Mouse (Mus musculus): ENCODE data around the gene Cldn7. TPM values are rescaled to one million over a fixed set of nuclear protein-coding genes. Genes with fewer than 3 reads are reported as not detected.
"Not testable (repeated sequence)": the region's sequence is repeated elsewhere in the genome, so short reads cannot be mapped to it uniquely, and the experiment has no call there.

The Cldn7 gene
- 397 and 438 TPM in 2 replicates for polyA plus RNA-seq (2015; fragmentation: Nextera tagmentation; extraction: Ambion mirVana)

DNA sequence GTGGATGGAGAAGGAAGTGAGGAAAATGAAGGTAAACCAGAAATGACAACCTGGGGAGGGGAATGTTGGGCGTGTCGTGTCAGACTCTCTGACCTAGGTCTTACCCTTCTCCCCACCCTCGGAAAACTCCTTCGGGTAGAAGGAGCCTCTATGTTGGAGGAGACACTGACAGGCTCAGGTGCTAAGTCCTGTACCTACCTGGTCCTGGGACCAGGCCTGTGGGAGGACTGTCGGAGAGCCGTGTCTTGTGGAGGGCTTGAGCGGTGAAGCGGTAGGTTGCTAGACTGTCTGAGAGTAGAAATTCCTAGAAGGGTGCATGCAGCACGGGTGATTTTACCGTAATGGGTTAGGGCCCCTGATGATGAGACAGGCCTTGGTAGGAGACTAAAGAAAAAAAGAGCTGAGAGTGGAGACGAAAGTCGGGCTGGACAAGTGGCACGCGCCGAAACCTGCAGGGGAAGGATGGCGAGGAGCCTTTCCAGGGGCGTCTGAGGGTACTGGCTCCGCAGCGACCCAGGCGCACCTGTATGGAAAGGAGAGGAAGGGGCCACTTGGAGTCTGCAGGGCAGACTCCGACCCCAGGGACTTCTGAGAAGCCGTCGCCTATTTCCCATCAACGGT is at the start of gene Cldn7:
Gene Cldn7, plus strand, starts transcription at position 130 of the 621 bp plus-strand sequence.
- peak within 1 kb of the TSS; percentile 79 for H3K9ac ChIP-seq (ENCODE audit: low read length)
- no peak for ATAC-seq (ENCODE audit: insufficient read depth, low FRiP score)
- H3K9me3 ChIP-seq (replicated peaks; ENCODE audit: control insufficient read depth, low read length), result no peaks in the 10 kb centered on the region
- WGBS, result 8% methylated on average over 24 of the region's 24 CpGs
- H3K36me3 ChIP-seq (ENCODE audit: control insufficient read depth, insufficient read depth, low read length), result no peaks in the 10 kb centered on the region
- peaks cover 39% of the 10 kb centered on the region for H3K27me3 ChIP-seq (ENCODE audit: control insufficient read depth, insufficient read depth, low read length)
- H3K4me1 ChIP-seq (ENCODE audit: control insufficient read depth, insufficient read depth, low read length), result no peaks in the 10 kb centered on the region
- peak within 1 kb of the TSS; percentile 57 for H3K4me2 ChIP-seq (ENCODE audit: low read depth, low read length)
- peak within 1 kb of the TSS; percentile 57 for H3K4me3 ChIP-seq (replicated peaks; ENCODE audit: low read length)
- H3K27ac ChIP-seq (ENCODE audit: low read length), result peak within 1 kb of the TSS; percentile 92

- no peak for ATAC-seq (ENCODE audit: insufficient read depth, low FRiP score)
- Histone ChIP-seq H3K27me3 (ENCODE audit: control insufficient read depth, insufficient read depth, low read length) (no peaks in the 10 kb centered on the region), H3K4me2 (ENCODE audit: low read depth, low read length) (peak overlapping the region; percentile 93), H3K9me3 (replicated peaks; ENCODE audit: control insufficient read depth, low read length) (no peaks in the 10 kb centered on the region), H3K36me3 (ENCODE audit: control insufficient read depth, insufficient read depth, low read length) (peaks cover 35% of the 10 kb centered on the region), H3K27ac (ENCODE audit: low read length) (no peak overlapping the region), H3K9ac (ENCODE audit: low read length) (peak overlapping the region; percentile 95), H3K4me1 (ENCODE audit: control insufficient read depth, insufficient read depth, low read length) (peaks cover 36% of the 10 kb centered on the region), H3K4me3 (replicated peaks; ENCODE audit: low read length) (peak overlapping the region; percentile 95)
- WGBS, result 37% methylated on average over 9 of the region's 9 CpGs
These were observed 49.6 kb upstream of the Cldn7 start for GRCm38 (mm10) chr11:69914917-69915430.

DNA sequence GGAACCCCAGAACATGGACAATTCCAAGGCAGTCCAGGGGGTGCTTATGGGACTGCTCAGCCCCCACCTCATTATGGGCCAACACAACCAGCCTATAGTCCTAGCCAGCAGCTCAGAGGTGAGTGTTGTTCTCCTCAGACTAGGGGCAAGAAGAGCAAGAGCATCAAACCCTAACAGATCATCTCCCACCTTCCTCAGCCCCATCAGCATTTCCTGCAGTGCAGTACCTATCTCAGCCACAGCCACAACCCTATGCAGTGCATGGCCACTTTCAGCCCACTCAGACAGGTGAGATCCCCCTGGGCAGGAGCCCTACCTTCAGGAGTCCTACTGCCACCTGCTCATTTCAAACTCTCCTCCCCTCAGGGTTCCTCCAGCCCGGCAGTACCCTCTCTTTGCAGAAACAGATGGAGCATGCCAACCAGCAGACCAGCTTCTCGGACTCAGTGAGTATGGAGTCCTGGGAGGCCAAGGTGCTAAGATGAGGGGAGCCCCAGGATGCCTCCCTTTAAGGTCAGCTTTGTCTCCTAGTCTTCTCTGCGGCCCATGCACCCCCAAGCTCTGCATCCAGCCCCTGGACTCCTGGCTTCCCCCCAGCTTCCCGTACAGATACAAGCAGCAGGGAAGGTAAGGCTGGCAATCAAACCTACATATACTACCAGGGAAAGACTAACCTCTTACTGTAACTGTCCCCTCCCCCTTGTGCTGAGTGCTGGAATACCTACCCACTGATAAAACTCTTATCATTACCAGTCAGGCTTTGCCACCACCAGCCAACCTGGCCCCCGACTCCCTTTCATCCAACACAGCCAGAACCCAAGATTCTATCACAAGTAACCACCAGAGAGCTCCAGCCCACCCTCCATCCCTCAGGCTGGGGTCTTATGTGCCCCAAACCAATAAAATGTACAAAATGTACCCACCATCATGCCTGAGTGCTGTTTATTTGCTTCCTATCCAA is 48.6 kb upstream of the Cldn7 start:
- H3K4me1 ChIP-seq (ENCODE audit: control insufficient read depth, insufficient read depth, low read length), result peaks cover 36% of the 10 kb centered on the region
- no peaks in the 10 kb centered on the region for H3K27me3 ChIP-seq (ENCODE audit: control insufficient read depth, insufficient read depth, low read length)
- no peaks in the 10 kb centered on the region for H3K9me3 ChIP-seq (replicated peaks; ENCODE audit: control insufficient read depth, low read length)
- WGBS, result 54% methylated on average over 5 of the region's 5 CpGs
- no peak for ATAC-seq (ENCODE audit: insufficient read depth, low FRiP score)
- H3K27ac ChIP-seq (ENCODE audit: low read length), result no peak overlapping the region
- H3K36me3 ChIP-seq (ENCODE audit: control insufficient read depth, insufficient read depth, low read length), result peaks cover 35% of the 10 kb centered on the region
- H3K4me2 ChIP-seq (ENCODE audit: low read depth, low read length), result no peak overlapping the region; the same call in 1 of the 2 replicates
- no peak overlapping the region; the same call in 1 of the 2 replicates for H3K9ac ChIP-seq (ENCODE audit: low read length)
- 0 out of 2 replicates have a peak overlapping the region, but pooled peaks have one; percentile 95 for H3K4me3 ChIP-seq (replicated peaks; ENCODE audit: low read length)

DNA sequence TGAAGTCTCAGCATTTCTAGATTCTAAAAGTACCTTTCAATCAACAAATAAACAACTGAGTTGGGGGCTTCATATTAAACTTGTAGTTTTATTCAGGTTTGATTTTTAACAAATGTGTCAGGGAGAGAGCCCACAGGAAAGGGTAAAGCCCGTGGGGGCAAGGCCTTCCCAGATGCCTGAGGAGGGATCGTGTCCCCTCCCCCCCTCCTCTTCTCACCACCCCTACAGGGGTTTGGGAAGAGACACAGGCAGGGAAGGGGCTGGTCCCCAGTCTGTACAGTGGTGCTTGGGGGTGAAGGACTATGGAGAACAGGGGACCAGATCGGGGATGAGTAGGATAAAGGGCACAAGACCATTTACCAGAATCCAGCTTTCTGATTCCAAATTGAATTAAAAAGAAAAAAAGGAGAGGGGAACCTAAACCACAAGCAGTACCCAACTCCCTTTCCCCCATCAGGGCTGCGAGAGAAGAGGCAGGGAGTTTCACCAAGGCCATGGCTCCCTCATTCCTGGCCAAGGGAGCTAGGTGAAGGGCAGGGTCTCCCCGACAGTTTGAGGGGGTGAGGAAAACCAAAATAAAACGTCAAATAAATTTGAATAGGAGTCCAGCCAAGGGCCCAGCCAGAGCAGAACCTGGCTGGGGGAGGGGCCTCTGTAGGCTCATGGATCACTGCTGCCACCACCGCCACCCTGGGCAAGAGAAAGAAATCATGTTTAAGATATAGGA is 47.8 kb upstream of the Cldn7 start:
- not testable (repeated sequence) for H3K27ac ChIP-seq (ENCODE audit: low read length); H3K4me2 ChIP-seq (ENCODE audit: low read depth, low read length); H3K27me3 ChIP-seq (ENCODE audit: control insufficient read depth, insufficient read depth, low read length); H3K9ac ChIP-seq (ENCODE audit: low read length); ATAC-seq (ENCODE audit: insufficient read depth, low FRiP score); H3K9me3 ChIP-seq (replicated peaks; ENCODE audit: control insufficient read depth, low read length); H3K4me3 ChIP-seq (replicated peaks; ENCODE audit: low read length)
- Histone ChIP-seq H3K4me1 (ENCODE audit: control insufficient read depth, insufficient read depth, low read length) (peaks cover 36% of the 10 kb centered on the region), H3K36me3 (ENCODE audit: control insufficient read depth, insufficient read depth, low read length) (peaks cover 28% of the 10 kb centered on the region)
- 52% methylated on average over 7 of the region's 7 CpGs for WGBS

- Histone ChIP-seq H3K4me3 (replicated peaks; ENCODE audit: low read length) (no peak overlapping the region), H3K36me3 (ENCODE audit: control insufficient read depth, insufficient read depth, low read length) (peaks cover 23% of the 10 kb centered on the region), H3K4me1 (ENCODE audit: control insufficient read depth, insufficient read depth, low read length) (peaks cover 39% of the 10 kb centered on the region), H3K27me3 (ENCODE audit: control insufficient read depth, insufficient read depth, low read length) (no peaks in the 10 kb centered on the region), H3K9me3 (replicated peaks; ENCODE audit: control insufficient read depth, low read length) (no peaks in the 10 kb centered on the region), H3K9ac (ENCODE audit: low read length) (no peak overlapping the region), H3K4me2 (ENCODE audit: low read depth, low read length) (no peak overlapping the region), H3K27ac (ENCODE audit: low read length) (no peak overlapping the region)
- no peak for ATAC-seq (ENCODE audit: insufficient read depth, low FRiP score)
- 78% methylated on average over 8 of the region's 8 CpGs for WGBS
These were observed 47.1 kb upstream of the Cldn7 start for GRCm38 (mm10) chr11:69917379-69917948.

DNA sequence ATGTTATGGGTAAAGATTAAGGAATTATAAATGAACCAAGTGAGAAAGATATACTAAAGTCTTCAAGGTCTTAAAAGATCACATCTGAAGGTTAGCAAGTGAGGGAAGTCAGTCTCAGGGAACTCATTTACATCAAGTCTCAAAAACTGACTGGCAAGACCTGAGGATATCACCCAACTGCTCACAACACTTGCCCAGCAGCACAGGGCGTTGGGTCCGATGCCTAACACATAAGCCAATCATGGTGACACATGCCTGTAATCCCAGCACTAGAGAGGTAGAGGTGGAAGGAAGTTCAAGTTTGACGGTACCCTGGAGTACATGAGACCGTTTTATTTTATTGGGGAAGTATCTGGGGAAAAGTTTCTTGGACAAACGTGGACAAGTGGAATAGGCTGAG is 46.5 kb upstream of the Cldn7 start:
- Histone ChIP-seq H3K27me3 (ENCODE audit: control insufficient read depth, insufficient read depth, low read length) (no peaks in the 10 kb centered on the region), H3K9me3 (replicated peaks; ENCODE audit: control insufficient read depth, low read length) (no peaks in the 10 kb centered on the region), H3K4me3 (replicated peaks; ENCODE audit: low read length) (no peak overlapping the region), H3K27ac (ENCODE audit: low read length) (no peak overlapping the region), H3K4me2 (ENCODE audit: low read depth, low read length) (no peak overlapping the region), H3K4me1 (ENCODE audit: control insufficient read depth, insufficient read depth, low read length) (peaks cover 41% of the 10 kb centered on the region), H3K9ac (ENCODE audit: low read length) (no peak overlapping the region), H3K36me3 (ENCODE audit: control insufficient read depth, insufficient read depth, low read length) (peaks cover 23% of the 10 kb centered on the region)
- ATAC-seq (ENCODE audit: insufficient read depth, low FRiP score), result no peak
- 79% methylated on average over 5 of the region's 5 CpGs for WGBS

DNA sequence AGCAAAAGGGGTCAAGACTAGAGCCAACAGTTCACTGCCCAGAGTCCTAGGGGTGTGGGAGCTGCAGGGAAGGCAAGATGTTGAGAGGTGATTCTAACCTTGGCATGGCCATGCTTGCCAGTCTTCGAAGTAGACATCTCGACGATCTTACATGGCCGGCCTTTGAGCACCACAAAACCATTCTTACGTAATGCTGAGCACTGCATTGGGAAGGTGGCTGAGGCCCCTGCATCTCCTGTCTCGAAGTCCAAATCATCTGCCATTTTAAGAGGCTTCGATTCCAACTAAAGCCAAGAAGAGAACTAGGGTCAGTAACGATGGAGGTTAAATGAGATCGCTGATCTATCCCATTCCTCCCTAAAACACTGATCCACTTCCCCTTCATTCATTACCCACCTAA is 45.5 kb upstream of the Cldn7 start:
- Histone ChIP-seq H3K36me3 (ENCODE audit: control insufficient read depth, insufficient read depth, low read length) (peaks cover 23% of the 10 kb centered on the region), H3K27me3 (ENCODE audit: control insufficient read depth, insufficient read depth, low read length) (no peaks in the 10 kb centered on the region), H3K9ac (ENCODE audit: low read length) (peak overlapping the region; percentile 98), H3K4me1 (ENCODE audit: control insufficient read depth, insufficient read depth, low read length) (peaks cover 36% of the 10 kb centered on the region), H3K9me3 (replicated peaks; ENCODE audit: control insufficient read depth, low read length) (no peaks in the 10 kb centered on the region), H3K27ac (ENCODE audit: low read length) (peak overlapping the region; percentile 96), H3K4me3 (replicated peaks; ENCODE audit: low read length) (peak overlapping the region; percentile 93), H3K4me2 (ENCODE audit: low read depth, low read length) (peak overlapping the region; percentile 94)
- no peak for ATAC-seq (ENCODE audit: insufficient read depth, low FRiP score)
- WGBS, result 74% methylated on average over 9 of the region's 9 CpGs

DNA sequence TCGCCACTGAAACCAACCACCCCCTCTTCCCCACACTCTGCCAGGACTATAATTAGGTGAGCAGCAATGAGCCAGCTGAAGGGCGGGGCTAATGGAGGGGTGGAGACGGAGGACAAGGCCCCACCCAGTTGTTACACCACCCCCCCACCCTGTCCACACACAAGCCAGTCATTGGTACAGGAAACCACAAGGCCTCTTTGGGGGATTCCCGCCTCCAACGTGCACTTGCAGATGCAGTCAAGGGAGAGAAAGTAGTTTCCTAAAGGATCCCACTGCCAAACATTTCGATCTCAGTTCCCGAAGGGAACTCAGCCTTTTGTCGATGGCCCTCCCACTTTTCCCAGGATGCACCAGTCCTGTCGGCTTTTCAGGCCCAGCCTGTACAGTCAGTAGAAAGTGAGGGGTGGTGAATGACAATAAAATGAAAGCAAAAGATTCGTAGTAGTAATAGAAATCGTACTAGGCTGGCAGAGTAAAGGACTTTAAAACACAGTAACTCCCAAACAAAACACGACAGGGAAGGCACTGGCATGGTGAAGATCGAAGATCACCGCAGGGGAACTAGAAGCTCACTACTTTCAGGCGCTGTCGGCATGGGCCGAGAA is 44.8 kb upstream of the Cldn7 start:
- Histone ChIP-seq H3K4me2 (ENCODE audit: low read depth, low read length) (peak overlapping the region; percentile 94), H3K27me3 (ENCODE audit: control insufficient read depth, insufficient read depth, low read length) (no peaks in the 10 kb centered on the region), H3K4me1 (ENCODE audit: control insufficient read depth, insufficient read depth, low read length) (peaks cover 31% of the 10 kb centered on the region), H3K27ac (ENCODE audit: low read length) (peak overlapping the region; percentile 96), H3K9me3 (replicated peaks; ENCODE audit: control insufficient read depth, low read length) (no peaks in the 10 kb centered on the region), H3K4me3 (replicated peaks; ENCODE audit: low read length) (peak overlapping the region; percentile 93), H3K9ac (ENCODE audit: low read length) (peak overlapping the region; percentile 98), H3K36me3 (ENCODE audit: control insufficient read depth, insufficient read depth, low read length) (peaks cover 23% of the 10 kb centered on the region)
- under 1% methylated on average over 17 of the region's 17 CpGs for WGBS
- peak; percentile 15; the same call in 1 of the 2 replicates for ATAC-seq (ENCODE audit: insufficient read depth, low FRiP score)

Measured in stomach, embryonic 16.5 days (tissue).